Mouse (Mus musculus) brain, embryonic 14.5 days (tissue): ENCODE measurements around the gene Wnk2.

Source experiments
- CTCF ChIP-seq: fragments of 200-500 bp; IDR thresholded peaks from 2 replicates; pipeline ENCODE4 v1.5.1; 2012; ENCODE audit warnings: inconsistent platforms, mild to moderate bottlenecking, moderate library complexity, borderline replicate concordance; ENCODE audit not compliant: insufficient read depth, insufficient read length; ENCODE audit errors: extremely low read depth
- POLR2A ChIP-seq: fragments of 200-500 bp; IDR thresholded peaks from 2 replicates; pipeline ENCODE4 v1.6.1; 2012; ENCODE audit warnings: mild to moderate bottlenecking, inconsistent platforms, borderline replicate concordance; ENCODE audit not compliant: poor library complexity, insufficient read depth, insufficient read length, severe bottlenecking; ENCODE audit errors: extremely low read depth

- TF ChIP-seq CTCF = no peak
- TF ChIP-seq POLR2A = no peak
Measured at GRCm38 (mm10) chr13:49053333-49053732, 94.5 kb downstream of the Wnk2 start.
